Mouse (Mus musculus) heart, adult 2 months (tissue): Measurements from ENCODE around the gene Slc7a11.

ENCODE experiments used
- CTCF ChIP-seq: fragments of 200-600 bp; IDR thresholded peaks from 2 replicates; pipeline ENCODE4 v1.8.1; 2022; ENCODE audit warnings: antibody characterized with exemption, mild to moderate bottlenecking, moderate library complexity
- EP300 ChIP-seq: fragments of 200-500 bp; IDR thresholded peaks from 2 replicates; pipeline ENCODE4 v1.6.1; 2011; ENCODE audit warnings: low read depth, low read length, control low read depth; ENCODE audit not compliant: insufficient read depth
- POLR2A ChIP-seq: fragments of 200-500 bp; IDR thresholded peaks from 2 replicates; pipeline ENCODE4 v1.6.1; 2011; ENCODE audit warnings: mild to moderate bottlenecking, low read depth, low read length, control low read depth; ENCODE audit not compliant: insufficient read depth

GRCm38 (mm10) chr3:49908426-49909341 is 534.7 kb downstream of the Slc7a11 start:
- TF ChIP-seq CTCF (no peak), POLR2A (no peak), EP300 (no peak)
